Mouse (Mus musculus): ENCODE measurements around the gene Tmem232.

DNA sequence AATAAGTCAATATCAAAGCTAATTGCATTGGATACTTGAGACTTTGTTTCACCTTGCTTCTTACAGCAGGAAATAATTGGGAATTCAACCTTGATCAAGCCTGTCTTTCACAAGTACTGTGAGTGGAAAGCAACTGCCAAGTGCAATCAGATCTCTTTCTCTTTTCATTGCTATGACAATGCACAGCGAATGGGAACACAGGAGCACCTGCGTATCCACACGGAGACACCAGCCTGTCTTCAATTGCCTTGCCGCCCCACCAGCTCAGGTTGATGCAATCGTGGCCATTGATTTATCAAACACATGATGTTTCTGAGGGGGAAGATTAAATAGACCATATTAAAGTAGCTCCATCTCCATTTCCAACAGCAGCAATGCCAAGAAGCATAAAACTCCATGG lies 296.9 kb downstream of the Tmem232 start:
- TF ChIP-seq POLR2A (IDR thresholded peaks at IDR 0.05; ENCODE audit: low read depth, low read length) = no peak
- no peak for TF ChIP-seq CTCF (IDR thresholded peaks at IDR 0.05; ENCODE audit: extremely low read depth, insufficient read depth, insufficient read length, insufficient replicate concordance)
